Mouse (Mus musculus) erythroblast, embryonic 14.5 days (primary cell): ENCODE measurements around the gene Cped1.

Experiments
- GATA1 ChIP-seq: IDR thresholded peaks from 2 replicates; pipeline ENCODE4 v1.6.1; 2012; ENCODE audit warnings: low read length, inconsistent platforms, mixed read lengths
- TAL1 ChIP-seq: IDR thresholded peaks from 3 replicates; pipeline ENCODE4 v1.6.1; 2012; ENCODE audit warnings: low read length, inconsistent platforms, mixed read lengths

GRCm38 (mm10) chr6:22036911-22037310, 51.2 kb downstream of the Cped1 start:
- TF ChIP-seq GATA1 (no peak), TAL1 (no peak)
